Mouse (Mus musculus) lung, embryonic 16.5 days (tissue): ENCODE results near the gene Dnah6. TPM values are rescaled to one million over a fixed set of nuclear protein-coding genes. Genes with fewer than 3 reads are reported as not detected.

Experiments
- ATAC-seq: fragments of 200-750 bp; cut with Nextera tagmentation; 2 replicates; pipeline ENCODE4 v1.8.0; 2017; ENCODE audit warnings: low read depth, mild to moderate bottlenecking, moderate library complexity
- H3K27ac ChIP-seq: fragments of 300-500 bp; sonication (generic); 2 replicates; pipeline ENCODE4 v1.5.1; 2014; ENCODE audit warnings: mild to moderate bottlenecking, control low read depth, low read length
- H3K27me3 ChIP-seq: fragments of 300-500 bp; sonication (generic); 2 replicates; pipeline ENCODE4 v1.6.1; 2014; ENCODE audit warnings: low read depth, low read length, mixed read lengths; ENCODE audit not compliant: control insufficient read depth, insufficient read depth
- H3K36me3 ChIP-seq: fragments of 300-500 bp; sonication (generic); 2 replicates; pipeline ENCODE4 v1.6.1; 2014; ENCODE audit warnings: low read length; ENCODE audit not compliant: control insufficient read depth, insufficient read depth
- H3K4me1 ChIP-seq: fragments of 300-500 bp; sonication (generic); replicated peaks from 2 replicates; pipeline ENCODE4 v1.6.1; 2014; ENCODE audit warnings: low read length, mixed read lengths; ENCODE audit not compliant: control insufficient read depth, insufficient read depth
- H3K4me2 ChIP-seq: fragments of 300-500 bp; sonication (generic); 2 replicates; pipeline ENCODE4 v1.6.1; 2014; ENCODE audit warnings: low read depth, low read length, control low read depth
- H3K4me3 ChIP-seq: fragments of 300-500 bp; sonication (generic); 2 replicates; pipeline ENCODE4 v1.5.1; 2014; ENCODE audit warnings: mild to moderate bottlenecking, low read length, control low read depth
- H3K9ac ChIP-seq: fragments of 300-500 bp; sonication (generic); 2 replicates; pipeline ENCODE4 v1.6.1; 2014; ENCODE audit warnings: low read length, control low read depth
- H3K9me3 ChIP-seq: fragments of 300-500 bp; sonication (generic); 2 replicates; pipeline ENCODE4 v1.6.1; 2016; ENCODE audit warnings: low read length; ENCODE audit not compliant: control insufficient read depth
- whole genome bisulfite sequencing: fragments of 180-500 bp; shearing (Covaris S2); extraction: QIAGEN DNeasy Blood & Tissue Kit; methylation state at CpG from one replicate; pipeline ENCODE4 v1.1.7; 2014; 5-methylcytosine and 5-hydroxymethylcytosine counted together
- polyA plus RNA-seq: library from polyadenylated mRNA; unstranded; fragments of >200 nt; fragmentation: Nextera tagmentation; extraction: Ambion mirVana; gene quantifications from 2 replicates; pipeline ENCODE4 v1.2.1, GENCODE M21; 2015

The Dnah6 gene
- polyA plus RNA-seq, 1 experiment from 2014 or later = 0.54 TPM

DNA sequence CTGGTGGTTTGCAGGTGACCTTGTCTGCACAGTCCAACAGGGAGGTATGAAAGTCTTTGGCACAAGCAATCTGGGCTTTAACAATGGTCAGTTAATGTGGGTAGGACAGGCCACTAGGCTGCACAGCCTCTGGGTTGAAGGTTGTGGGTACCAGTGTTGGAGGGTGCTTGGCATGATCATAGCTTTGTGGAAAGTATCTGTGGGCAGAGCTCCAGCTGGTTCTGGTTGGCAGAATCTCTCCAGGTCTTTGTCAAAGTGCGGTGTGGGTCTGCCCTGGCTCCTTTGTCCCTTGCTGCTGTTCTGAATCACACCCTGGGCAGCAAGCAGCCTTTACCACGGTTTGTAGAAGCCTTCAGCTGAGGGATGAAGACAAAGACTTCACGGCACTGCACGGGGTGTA is 238.9 kb downstream of the Dnah6 start:
- H3K36me3 ChIP-seq = no peaks in the 10 kb centered on the region
- no peak overlapping the region for H3K4me2 ChIP-seq
- H3K9ac ChIP-seq = no peak overlapping the region
- no peak overlapping the region for H3K4me3 ChIP-seq
- 75% methylated on average over 4 of the region's 4 CpGs for WGBS
- peaks cover 14% of the 10 kb centered on the region; the same call in 1 of the 2 replicates for H3K4me1 ChIP-seq
- no peak overlapping the region for H3K27ac ChIP-seq
- H3K9me3 ChIP-seq = no peaks in the 10 kb centered on the region
- no peak for ATAC-seq
- H3K27me3 ChIP-seq = no peaks in the 10 kb centered on the region

GRCm38 (mm10) chr6:72981851-72982250 is 239.6 kb downstream of the Dnah6 start:
- Histone ChIP-seq H3K4me3 (no peak overlapping the region), H3K4me2 (no peak overlapping the region), H3K27me3 (no peaks in the 10 kb centered on the region), H3K9ac (no peak overlapping the region), H3K4me1 (peaks cover 14% of the 10 kb centered on the region; the same call in 1 of the 2 replicates), H3K9me3 (no peaks in the 10 kb centered on the region), H3K36me3 (no peaks in the 10 kb centered on the region), H3K27ac (peak overlapping the region; percentile 79)
- ATAC-seq = peak; percentile 48; the same call in 1 of the 2 replicates
- WGBS = 31% methylated on average over 6 of the region's 6 CpGs

- ATAC-seq = peak; percentile 91
- Histone ChIP-seq H3K36me3 (no peaks in the 10 kb centered on the region), H3K4me3 (no peak overlapping the region), H3K4me1 (peaks cover 14% of the 10 kb centered on the region; the same call in 1 of the 2 replicates), H3K9ac (no peak overlapping the region), H3K27me3 (no peaks in the 10 kb centered on the region), H3K27ac (peak overlapping the region; percentile 79), H3K4me2 (no peak overlapping the region), H3K9me3 (no peaks in the 10 kb centered on the region)
- 14% methylated on average over 9 of the region's 9 CpGs for WGBS
Measured at GRCm38 (mm10) chr6:72981124-72981651, 240.3 kb downstream of the Dnah6 start.

DNA sequence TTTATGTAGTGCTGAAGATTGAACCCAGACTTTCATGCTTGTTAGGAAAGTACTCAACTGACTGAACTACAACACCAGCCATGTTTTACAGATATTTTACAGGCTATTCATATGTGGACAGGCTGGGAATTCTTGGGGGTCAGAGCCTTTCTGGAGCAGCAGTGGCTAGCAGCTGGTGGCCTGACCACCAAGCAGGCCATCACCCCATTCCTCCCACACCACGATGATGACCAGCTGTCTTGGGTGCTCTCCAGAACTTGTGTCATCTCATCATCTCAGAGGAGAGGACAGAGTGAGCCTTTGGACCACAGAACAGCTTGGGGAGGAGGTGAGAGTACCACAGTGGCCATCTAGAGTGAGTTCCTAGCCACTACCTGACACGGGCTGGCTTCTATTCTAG is 244.6 kb downstream of the Dnah6 start:
- peak; percentile 19; the same call in 1 of the 2 replicates for ATAC-seq
- Histone ChIP-seq H3K27ac (no peak overlapping the region), H3K27me3 (no peaks in the 10 kb centered on the region), H3K4me3 (no peak overlapping the region), H3K9ac (no peak overlapping the region), H3K9me3 (no peaks in the 10 kb centered on the region), H3K4me2 (no peak overlapping the region), H3K36me3 (no peaks in the 10 kb centered on the region), H3K4me1 (peaks cover 8% of the 10 kb centered on the region; the same call in 1 of the 2 replicates)
- 68% methylated on average over 2 of the region's 2 CpGs for WGBS

- Histone ChIP-seq H3K27ac (no peak overlapping the region), H3K4me1 (no peaks in the 10 kb centered on the region), H3K4me3 (no peak overlapping the region), H3K36me3 (no peaks in the 10 kb centered on the region), H3K4me2 (no peak overlapping the region), H3K27me3 (no peaks in the 10 kb centered on the region), H3K9me3 (no peaks in the 10 kb centered on the region), H3K9ac (no peak overlapping the region)
- WGBS = 70% methylated on average over 3 of the region's 3 CpGs
- ATAC-seq = no peak
Measured at GRCm38 (mm10) chr6:72971074-72971473, 250.4 kb downstream of the Dnah6 start.

GRCm38 (mm10) chr6:72969787-72970186 is 251.7 kb downstream of the Dnah6 start:
- no peaks in the 10 kb centered on the region for H3K27me3 ChIP-seq
- no peak overlapping the region for H3K4me3 ChIP-seq
- 73% methylated on average over 3 of the region's 3 CpGs for WGBS
- no peaks in the 10 kb centered on the region for H3K9me3 ChIP-seq
- no peak overlapping the region for H3K4me2 ChIP-seq
- no peaks in the 10 kb centered on the region for H3K4me1 ChIP-seq
- H3K36me3 ChIP-seq = no peaks in the 10 kb centered on the region
- no peak for ATAC-seq
- no peak overlapping the region for H3K9ac ChIP-seq
- no peak overlapping the region for H3K27ac ChIP-seq

Other genes with a start within 250 kb of the Dnah6 start
- 148 and 151 TPM in 2 replicates for gene Suclg1, start 26.7 kb upstream of the Dnah6 start, polyA plus RNA-seq
- not detected in 2 replicates for gene 4931417E11Rik, start 248.0 kb upstream of the Dnah6 start, polyA plus RNA-seq